Mouse (Mus musculus): ENCODE results near the gene Tfdp1.
A peak's percentile ranks its signal among the peaks of the same experiment; 100 is the strongest.
"Not testable (repeated sequence)": the region's sequence is repeated elsewhere in the genome, so short reads cannot be mapped to it uniquely, and the experiment has no call there.

Gene Tfdp1

GRCm38 (mm10) chr8:13338255-13338860, at the start of gene Tfdp1:
Gene Tfdp1, plus strand, starts transcription at chr8:13338751.
- peak; percentile 76 to 77 for DNase-seq

DNA sequence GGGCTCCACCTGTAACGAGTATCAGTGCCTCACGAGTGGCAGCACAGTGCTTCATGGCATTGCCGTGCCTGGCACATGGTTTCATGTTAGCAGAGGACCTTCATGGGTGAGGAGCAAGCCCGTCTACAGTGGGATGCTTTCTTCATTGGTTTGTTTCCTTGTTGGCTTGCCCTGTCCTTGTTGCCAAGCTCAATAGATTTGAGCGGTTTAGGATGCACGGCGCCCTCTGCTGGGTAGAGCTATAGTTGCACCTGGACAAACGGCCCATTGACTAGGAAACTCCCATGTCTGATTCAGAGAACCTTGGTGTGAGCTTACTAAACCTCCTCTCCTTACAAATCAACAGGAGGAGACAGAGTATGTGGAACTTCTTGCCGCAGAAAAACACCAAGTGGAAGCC, 46.2 kb upstream of the Tfdp1 start:
- DNase-seq, result peak; percentile 37 to 43

DNA sequence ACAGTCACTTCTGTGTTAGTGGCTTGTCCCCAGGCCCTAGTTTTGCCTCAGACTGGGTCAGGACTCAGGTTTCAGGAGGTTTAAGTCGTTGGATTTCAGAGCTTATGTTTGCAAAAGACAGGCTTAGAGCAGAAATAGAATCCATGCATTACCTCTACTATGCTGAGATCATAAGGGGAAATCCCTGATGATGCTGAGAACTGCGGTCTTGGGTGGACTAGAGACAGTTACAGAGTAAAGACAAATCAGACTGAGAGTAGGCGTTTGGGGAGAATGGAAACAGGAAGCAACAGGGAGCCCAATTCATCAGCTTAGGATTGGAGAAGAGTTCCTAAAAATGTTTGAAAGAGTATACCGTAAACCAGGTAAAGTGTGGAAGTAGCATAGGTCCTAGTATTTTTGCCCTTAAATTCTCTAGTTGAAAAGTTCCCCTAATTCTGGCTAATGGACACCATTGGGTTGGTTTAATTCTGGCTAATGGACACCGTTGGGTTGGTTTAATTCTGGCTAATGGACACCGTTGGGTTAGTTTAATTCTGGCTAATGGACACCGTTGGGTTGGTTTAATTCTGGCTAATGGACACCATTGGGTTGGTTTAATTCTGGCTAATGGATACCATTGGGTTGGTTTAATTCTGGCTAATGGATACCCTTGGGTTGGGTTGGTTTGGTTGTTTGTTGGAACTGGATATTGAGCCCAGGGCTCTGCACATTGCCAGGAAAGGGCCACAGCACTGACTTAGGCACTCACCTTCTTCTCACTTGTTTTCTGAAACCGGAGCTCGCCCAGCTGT, 44.7 kb upstream of the Tfdp1 start:
- DNase-seq, result no peak

- DNase-seq, result no peak
These were observed 39.0 kb upstream of the Tfdp1 start for GRCm38 (mm10) chr8:13299571-13299970.

GRCm38 (mm10) chr8:13301036-13301435, 37.5 kb upstream of the Tfdp1 start:
- DNase-seq, result no peak

- DNase-seq, result no peak
These were observed 33.1 kb upstream of the Tfdp1 start for GRCm38 (mm10) chr8:13305459-13305858.

GRCm38 (mm10) chr8:13305884-13306283, 32.7 kb upstream of the Tfdp1 start:
- no peak for DNase-seq

- no peak for DNase-seq
These were observed 32.1 kb upstream of the Tfdp1 start for GRCm38 (mm10) chr8:13306309-13306909.

DNA sequence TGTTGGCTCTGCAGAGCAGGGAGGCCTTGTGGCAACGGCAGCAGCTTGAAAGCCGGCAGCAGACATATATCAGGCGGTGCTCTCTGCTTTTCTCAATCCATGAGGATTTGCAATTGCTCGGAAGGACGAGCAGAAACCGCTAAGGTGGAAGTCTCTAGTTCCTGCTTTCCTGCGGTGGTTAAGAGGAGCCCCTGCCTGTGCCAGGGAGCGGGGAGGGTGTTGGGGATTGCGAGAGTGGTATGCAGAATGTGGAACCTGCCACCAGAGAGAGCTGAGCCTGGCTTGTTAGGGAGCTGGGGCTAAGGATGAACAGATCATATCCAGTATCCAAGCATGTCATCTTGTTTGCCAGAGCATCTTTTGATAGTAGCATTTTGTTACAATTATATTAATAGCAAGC, 31.6 kb upstream of the Tfdp1 start:
- no peak for DNase-seq

DNA sequence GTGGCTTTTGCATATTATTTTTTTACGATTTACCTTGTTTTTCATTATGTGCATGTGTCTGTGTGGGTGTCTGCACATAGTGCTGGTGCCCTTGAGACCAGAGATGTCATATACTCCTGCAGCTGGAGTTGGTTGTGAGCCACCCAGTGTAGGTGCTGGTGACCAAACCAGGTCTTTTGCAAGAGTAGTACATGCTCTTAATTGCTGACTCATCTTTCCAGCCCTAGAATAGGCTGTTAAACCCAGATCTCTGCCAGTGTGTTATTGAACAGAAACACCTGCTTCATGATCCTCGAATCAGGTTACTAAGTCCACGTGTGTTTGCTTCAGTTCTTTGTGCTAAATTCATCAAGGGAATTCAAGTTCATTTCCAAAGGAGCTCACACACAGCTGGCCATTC, 23.6 kb upstream of the Tfdp1 start:
- DNase-seq, result no peak

- peak in 1 of 2 experiments; percentile 11 for DNase-seq
These were observed 21.9 kb upstream of the Tfdp1 start for GRCm38 (mm10) chr8:13316671-13317070.

DNA sequence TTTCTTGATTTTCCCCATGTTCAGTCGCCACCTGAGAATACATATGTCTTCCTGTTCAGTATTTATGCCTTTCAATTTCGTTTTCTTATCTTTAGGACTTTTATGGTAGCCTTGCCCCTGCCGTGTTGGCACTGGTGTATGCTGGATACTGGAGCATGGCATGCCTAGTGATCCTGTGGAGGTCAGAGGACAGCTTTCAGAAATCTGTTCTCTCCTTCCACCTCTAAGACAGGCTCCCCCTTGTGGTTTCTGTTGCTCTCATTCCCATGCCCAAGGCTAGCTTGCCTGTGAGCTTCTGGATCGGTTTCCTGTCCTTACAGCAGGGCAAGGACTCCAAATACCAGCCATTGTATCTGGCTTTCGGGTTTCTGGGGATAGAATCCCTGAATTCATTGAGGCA, 12.0 kb upstream of the Tfdp1 start:
- no peak for DNase-seq

DNA sequence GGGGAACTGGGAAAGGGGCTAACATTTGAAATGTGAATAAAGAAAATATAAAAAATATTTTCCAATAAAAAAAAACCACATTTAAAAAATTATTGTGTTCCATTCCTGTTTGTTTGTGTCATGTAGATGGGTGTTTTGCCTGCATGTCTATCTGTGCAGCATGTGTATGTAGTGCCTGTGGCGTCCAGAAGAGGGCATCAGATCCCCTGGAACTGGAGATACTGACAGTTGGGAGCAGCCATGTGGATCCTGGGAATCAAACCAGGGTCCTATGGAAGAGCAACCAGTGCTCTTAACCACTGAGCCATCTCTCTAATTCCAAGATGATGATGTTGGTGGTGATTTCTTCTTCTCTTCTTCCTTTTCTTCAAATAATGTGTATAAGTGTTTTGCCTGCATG, 3.9 kb upstream of the Tfdp1 start:
- no peak for DNase-seq

GRCm38 (mm10) chr8:13337245-13337644, 1.3 kb upstream of the Tfdp1 start:
- not testable (repeated sequence) for DNase-seq

DNA sequence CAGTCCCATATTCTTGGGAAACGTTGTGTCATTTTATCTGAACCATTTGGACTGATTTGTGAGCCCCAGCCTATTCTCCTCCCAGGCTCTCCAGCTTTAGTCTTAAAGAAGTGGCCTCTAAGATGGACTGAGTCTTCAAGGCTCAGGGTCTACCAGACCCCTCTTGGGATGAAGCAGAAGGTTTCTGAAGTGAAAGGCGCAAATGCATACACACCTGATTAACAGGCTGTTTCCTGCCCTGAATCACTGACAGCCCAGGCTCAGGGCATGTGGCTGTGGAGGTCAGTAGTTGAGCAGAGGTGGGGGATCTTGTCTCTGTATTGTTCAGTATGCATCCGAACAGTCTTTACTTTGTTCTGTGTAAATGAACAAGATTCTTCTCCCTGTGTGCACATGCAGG, 873 bp upstream of the Tfdp1 start:
- DNase-seq, result no peak

- DNase-seq, result peak; percentile 30 to 36
These were observed 522 bp downstream of the Tfdp1 start for GRCm38 (mm10) chr8:13338901-13339645.

- no peak for DNase-seq
These were observed 1.1 kb downstream of the Tfdp1 start for GRCm38 (mm10) chr8:13339646-13339990.

- DNase-seq, result no peak
These were observed 2.1 kb downstream of the Tfdp1 start for GRCm38 (mm10) chr8:13340650-13341049.

DNA sequence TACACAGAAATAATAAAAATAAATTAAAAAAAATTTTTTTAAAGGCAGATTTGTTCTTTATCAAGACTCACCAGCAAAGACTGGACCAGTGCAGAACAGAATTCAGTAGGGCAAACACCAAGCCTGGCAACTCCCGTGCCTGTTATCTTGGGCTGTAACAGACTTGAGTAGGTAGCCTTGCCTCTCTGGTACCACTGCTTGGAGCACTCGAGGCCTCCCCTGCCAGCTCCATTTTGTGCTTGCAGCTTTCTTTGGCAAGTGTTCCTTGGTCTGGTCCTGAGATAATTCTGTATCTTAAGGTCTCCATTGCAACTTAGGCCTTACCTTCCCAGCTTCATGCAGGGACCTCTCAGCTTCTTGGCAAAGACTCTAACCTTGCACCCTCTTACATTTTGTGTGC, 3.8 kb downstream of the Tfdp1 start:
- no peak for DNase-seq

DNA sequence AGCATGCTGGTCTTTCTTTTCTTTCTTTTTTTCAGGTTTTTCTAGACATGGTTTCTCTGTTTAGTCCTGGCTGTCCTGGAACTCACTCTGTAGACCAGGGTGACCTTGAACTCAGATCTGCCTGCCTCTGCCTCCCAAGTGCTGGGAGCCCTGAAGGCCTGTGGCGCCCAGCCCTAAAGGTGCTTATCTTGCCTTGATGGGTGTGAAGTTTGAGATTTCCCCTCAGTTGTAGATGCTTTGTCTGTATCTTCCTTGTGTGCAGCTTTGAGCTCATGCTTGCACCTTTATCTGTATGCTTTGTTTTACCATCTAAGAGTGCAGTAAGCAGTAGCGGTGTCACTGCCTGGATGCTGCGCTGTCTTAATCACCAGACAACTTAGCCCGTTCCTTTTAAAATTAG, 4.6 kb downstream of the Tfdp1 start:
- no peak for DNase-seq

DNA sequence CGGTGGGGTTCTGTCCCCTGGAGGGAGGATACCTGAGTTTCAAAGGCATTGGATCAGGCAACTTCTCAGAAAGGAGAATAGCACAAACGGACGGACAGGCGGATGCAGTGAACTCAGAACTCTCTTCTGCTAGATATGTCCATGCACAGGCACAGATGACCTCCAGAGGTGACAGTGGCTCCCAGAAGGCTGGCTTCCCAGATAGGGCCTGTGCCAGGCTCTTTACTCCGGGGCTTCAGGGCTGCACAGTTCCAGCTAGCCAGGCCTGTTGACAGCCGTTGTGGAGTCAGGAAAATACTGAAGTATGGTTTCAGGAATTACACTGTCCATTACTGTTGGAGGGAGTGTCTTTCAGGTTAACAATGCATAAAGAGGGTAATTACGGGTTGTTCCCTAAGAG, 11.5 kb downstream of the Tfdp1 start:
- no peak for DNase-seq

- DNase-seq, result no peak
These were observed 13.0 kb downstream of the Tfdp1 start for GRCm38 (mm10) chr8:13351593-13351992.

DNA sequence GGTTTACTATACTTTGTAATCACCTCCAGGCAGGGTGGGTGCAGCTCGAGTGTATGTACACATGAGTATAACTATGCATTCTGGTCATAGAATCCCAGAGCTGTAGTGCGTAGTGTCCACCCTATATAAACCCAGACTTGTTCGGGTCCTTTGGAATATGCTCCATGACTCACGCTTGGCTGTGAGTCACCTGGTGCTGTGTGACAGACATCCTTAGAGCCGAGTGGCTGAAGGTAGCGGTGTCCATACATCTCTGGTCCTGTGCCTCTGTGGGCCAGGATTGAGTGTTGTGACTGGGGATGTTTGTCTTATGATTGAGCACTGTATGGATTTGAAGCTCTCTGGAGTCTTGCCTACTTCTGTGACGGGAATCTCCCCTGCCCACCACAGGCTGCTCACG, 14.1 kb downstream of the Tfdp1 start:
- DNase-seq, result no peak
